Mouse (Mus musculus): ENCODE measurements around the gene H2-M11. TPM values are rescaled to one million over a fixed set of nuclear protein-coding genes. Genes with fewer than 3 reads are reported as not detected.

Gene H2-M11
- not detected for polyA plus RNA-seq (2017; shearing (Covaris generic))

DNA sequence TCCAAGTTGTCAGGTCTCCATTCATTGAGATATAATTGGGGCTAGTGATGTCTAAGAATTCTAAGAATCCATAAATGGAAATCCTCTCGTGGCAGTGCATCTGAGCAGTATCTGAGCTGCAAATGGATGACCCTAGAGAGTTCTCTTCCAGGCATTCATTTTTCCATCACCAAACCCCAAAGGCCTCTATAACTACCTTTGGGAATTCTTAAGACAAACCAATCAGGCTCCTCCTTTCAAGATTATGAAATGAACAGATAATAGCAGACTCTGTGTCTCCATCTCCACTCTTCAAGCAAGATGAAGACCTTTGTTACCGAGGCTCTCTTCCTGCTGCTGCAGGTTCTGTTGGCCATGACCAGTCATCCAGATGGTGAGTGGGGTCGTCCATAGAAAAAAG lies at the start of gene H2-M11:
Gene H2-M11 (plus strand): TSS at position 301 of the 400 bp plus-strand sequence.

Other genes with a start within 250 kb of the H2-M11 start
- not detected for gene H2-M10.1, start 220.9 kb upstream of the H2-M11 start, polyA plus RNA-seq (2017; shearing (Covaris generic))
- gene H2-M10.3, start 178.7 kb upstream of the H2-M11 start, polyA plus RNA-seq (2017; shearing (Covaris generic)): not detected
- gene H2-M10.4, start 84.7 kb upstream of the H2-M11 start, polyA plus RNA-seq (2017; shearing (Covaris generic)): not detected
- gene H2-M9, start 95.6 kb downstream of the H2-M11 start, polyA plus RNA-seq (2017; shearing (Covaris generic)): not detected
- gene H2-M1, start 125.1 kb downstream of the H2-M11 start, polyA plus RNA-seq (2017; shearing (Covaris generic)): not detected
- not detected for gene H2-M10.5, start 225.8 kb downstream of the H2-M11 start, polyA plus RNA-seq (2017; shearing (Covaris generic))

All from effector memory CD4-positive, alpha-beta T cell, adult 7 months (primary cell).